Mouse (Mus musculus): ENCODE data around the gene Asphd1. TPM values are rescaled to one million over a fixed set of nuclear protein-coding genes. Genes with fewer than 3 reads are reported as not detected.
A peak's percentile ranks its signal among the peaks of the same experiment; 100 is the strongest.

Gene Asphd1
- polyA plus RNA-seq, 2 experiments, result 0.15 to 0.26 TPM

DNA sequence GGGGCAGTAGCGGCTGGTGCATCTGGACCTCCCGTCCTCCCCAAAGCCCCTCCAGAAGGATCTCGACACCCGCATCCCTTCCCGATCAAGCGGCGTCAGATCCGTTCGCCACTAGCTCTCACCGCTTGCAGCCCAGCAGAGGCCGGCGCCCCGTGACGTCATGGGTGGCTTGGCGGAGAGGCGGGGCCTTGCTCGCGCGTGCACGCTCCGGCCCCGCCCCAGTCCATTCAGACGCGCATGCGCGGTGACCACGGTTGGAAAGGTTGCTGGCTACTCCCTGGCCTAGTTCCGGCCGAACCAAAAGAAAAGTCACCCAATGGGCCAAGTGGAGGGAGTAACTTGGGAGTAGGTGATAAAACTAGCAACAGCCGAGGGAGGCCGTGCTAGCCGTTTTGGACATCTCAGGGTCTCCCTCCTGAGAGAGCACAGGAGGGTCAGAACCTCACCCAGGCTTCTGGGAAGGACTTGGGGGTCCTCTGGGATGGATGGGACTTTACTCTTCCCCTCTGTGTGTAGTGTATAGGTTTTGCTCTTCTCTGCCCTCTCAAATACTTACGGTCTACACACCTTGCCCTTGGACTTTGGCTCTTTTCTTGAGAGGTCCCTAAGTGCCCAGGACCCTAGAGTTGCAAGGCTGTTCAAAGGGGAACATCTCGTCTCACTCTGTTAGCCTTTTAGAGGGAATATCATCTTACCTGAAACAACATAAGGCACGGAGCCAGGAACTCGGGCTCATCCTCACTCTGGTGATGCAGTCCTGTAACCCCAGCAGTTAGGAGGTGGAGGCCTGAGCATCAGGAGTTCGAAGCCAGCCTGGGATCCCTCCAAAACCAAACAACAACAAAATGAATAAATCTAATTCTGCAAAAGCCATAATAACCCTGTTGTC is 51.0 kb downstream of the Asphd1 start:
- H3K27me3 ChIP-seq (ENCODE audit: control insufficient read depth, insufficient read depth, low read length), result no peaks in the 10 kb centered on the region
- peak overlapping the region; percentile 67 for H3K9ac ChIP-seq (ENCODE audit: low read depth, low read length, severe bottlenecking)
- peak; percentile 70; the same call in 1 of the 2 replicates for TF ChIP-seq POLR2A (IDR thresholded peaks at IDR 0.05; ENCODE audit: borderline replicate concordance, extremely low read depth, insufficient read depth, insufficient read length)
- peak overlapping the region; percentile 68 for H3K4me2 ChIP-seq (replicated peaks; ENCODE audit: low read depth, low read length, severe bottlenecking)
- peak; percentile 91 for DNase-seq (ENCODE audit: low spot score)
- H3K27ac ChIP-seq (replicated peaks; ENCODE audit: low read depth, low read length), result peak overlapping the region; percentile 45
- peak; percentile 97 for ATAC-seq (ENCODE audit: low FRiP score, low read depth)
- no peaks in the 10 kb centered on the region for H3K9me3 ChIP-seq (ENCODE audit: control insufficient read depth, low read length)
- no peaks in the 10 kb centered on the region for H3K36me3 ChIP-seq (ENCODE audit: control insufficient read depth, insufficient read depth, low read length)
- WGBS, result 13% methylated on average over 32 of the region's 37 CpGs
- H3K4me3 ChIP-seq (replicated peaks; ENCODE audit: low read length), result peak overlapping the region; percentile 57
- H3K4me1 ChIP-seq (ENCODE audit: control insufficient read depth, insufficient read depth, low read length), result peaks cover 11% of the 10 kb centered on the region

DNA sequence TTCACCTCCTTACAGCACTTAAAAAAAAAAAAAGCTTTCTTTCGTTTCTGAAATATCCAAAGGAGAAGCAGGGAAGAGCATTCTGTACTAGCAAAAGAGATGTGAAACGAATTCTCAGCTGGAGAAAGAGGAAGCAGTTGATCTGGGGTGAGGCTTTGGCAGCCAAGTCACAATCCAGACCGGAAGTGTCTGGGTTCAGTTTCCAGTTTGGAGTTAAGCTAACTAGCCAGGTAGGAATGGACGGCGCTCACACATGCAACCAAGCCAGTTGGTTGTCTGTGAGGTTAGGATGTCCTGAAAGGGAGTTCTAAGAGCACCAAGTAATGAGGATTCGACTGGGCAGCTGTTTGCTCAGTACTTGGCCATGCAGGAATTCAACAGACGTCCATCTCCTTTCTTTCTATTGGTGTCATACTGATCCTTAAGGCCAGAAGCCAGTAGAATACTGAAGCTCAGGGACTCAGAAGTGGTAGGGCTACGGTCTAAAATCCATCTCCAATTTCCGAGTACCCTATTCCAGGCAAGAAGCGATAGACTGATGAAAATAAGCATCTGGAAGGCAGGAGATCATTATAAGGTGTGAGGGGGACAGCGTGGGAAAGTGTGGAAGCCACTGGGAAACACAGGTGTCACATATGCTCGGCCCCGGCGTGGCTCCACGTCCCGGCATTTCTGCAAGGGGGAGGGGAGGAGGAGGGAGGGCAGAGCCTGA is 51.8 kb downstream of the Asphd1 start:
- H3K4me1 ChIP-seq (ENCODE audit: control insufficient read depth, insufficient read depth, low read length), result peaks cover 11% of the 10 kb centered on the region
- DNase-seq (ENCODE audit: low spot score) (no peak), ATAC-seq (ENCODE audit: low FRiP score, low read depth) (peak; percentile 76)
- H3K4me2 ChIP-seq (replicated peaks; ENCODE audit: low read depth, low read length, severe bottlenecking), result peak overlapping the region; percentile 68
- WGBS, result 22% methylated on average over 16 of the region's 16 CpGs
- no peaks in the 10 kb centered on the region for H3K27me3 ChIP-seq (ENCODE audit: control insufficient read depth, insufficient read depth, low read length)
- peak overlapping the region; percentile 67 for H3K9ac ChIP-seq (ENCODE audit: low read depth, low read length, severe bottlenecking)
- peak overlapping the region; percentile 57 for H3K4me3 ChIP-seq (replicated peaks; ENCODE audit: low read length)
- no peaks in the 10 kb centered on the region for H3K36me3 ChIP-seq (ENCODE audit: control insufficient read depth, insufficient read depth, low read length)
- no peak for TF ChIP-seq POLR2A (IDR thresholded peaks at IDR 0.05; ENCODE audit: borderline replicate concordance, extremely low read depth, insufficient read depth, insufficient read length)
- H3K9me3 ChIP-seq (ENCODE audit: control insufficient read depth, low read length), result no peaks in the 10 kb centered on the region
- peak overlapping the region; percentile 45 for H3K27ac ChIP-seq (replicated peaks; ENCODE audit: low read depth, low read length)

DNA sequence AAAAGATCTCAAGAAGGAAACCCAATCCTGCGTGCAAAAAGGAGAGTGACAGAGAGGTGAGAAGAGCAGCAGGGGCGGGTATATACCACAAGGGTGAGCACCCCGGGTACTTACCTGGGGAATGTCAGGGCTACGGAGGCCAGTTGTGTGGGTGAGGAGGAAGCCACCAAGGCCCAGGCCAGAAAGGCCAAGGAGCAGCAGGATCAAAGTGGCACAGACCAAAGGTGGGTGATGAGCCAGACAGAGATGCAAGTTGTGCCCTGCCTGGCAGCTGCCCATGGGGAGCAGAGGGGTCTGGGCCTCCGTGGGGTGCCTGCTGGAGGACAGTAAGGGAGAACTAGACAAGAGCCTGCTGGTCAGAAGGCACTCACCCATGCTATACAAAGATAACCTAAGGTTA is 52.5 kb downstream of the Asphd1 start:
- Histone ChIP-seq H3K9me3 (ENCODE audit: control insufficient read depth, low read length) (no peaks in the 10 kb centered on the region), H3K27me3 (ENCODE audit: control insufficient read depth, insufficient read depth, low read length) (no peaks in the 10 kb centered on the region), H3K27ac (replicated peaks; ENCODE audit: low read depth, low read length) (no peak overlapping the region), H3K4me2 (replicated peaks; ENCODE audit: low read depth, low read length, severe bottlenecking) (no peak overlapping the region), H3K9ac (ENCODE audit: low read depth, low read length, severe bottlenecking) (no peak overlapping the region), H3K4me1 (ENCODE audit: control insufficient read depth, insufficient read depth, low read length) (peaks cover 11% of the 10 kb centered on the region), H3K4me3 (replicated peaks; ENCODE audit: low read length) (no peak overlapping the region), H3K36me3 (ENCODE audit: control insufficient read depth, insufficient read depth, low read length) (no peaks in the 10 kb centered on the region)
- DNase-seq (ENCODE audit: low spot score) (no peak), ATAC-seq (ENCODE audit: low FRiP score, low read depth) (no peak)
- no peak for TF ChIP-seq POLR2A (IDR thresholded peaks at IDR 0.05; ENCODE audit: borderline replicate concordance, extremely low read depth, insufficient read depth, insufficient read length)
- 90% methylated on average over 5 of the region's 5 CpGs for WGBS

Other genes with a start within 250 kb of the Asphd1 start
- gene Coro1a, start 241.8 kb downstream of the Asphd1 start, polyA plus RNA-seq (2012; rRNA removed), result 33.4 and 45.7 TPM in 2 replicates
- 43.0 and 45.0 TPM in 2 replicates for gene Coro1a, start 241.8 kb downstream of the Asphd1 start, polyA plus RNA-seq (2014; fragmentation: Nextera tagmentation; extraction: Ambion mirVana)
- gene Mapk3, start 190.0 kb downstream of the Asphd1 start, polyA plus RNA-seq (2012; rRNA removed), result 134 and 151 TPM in 2 replicates
- 51.0 and 52.4 TPM in 2 replicates for gene Mapk3, start 190.0 kb downstream of the Asphd1 start, polyA plus RNA-seq (2014; fragmentation: Nextera tagmentation; extraction: Ambion mirVana)
- 13.6 and 15.0 TPM in 2 replicates for gene Gdpd3, start 183.2 kb downstream of the Asphd1 start, polyA plus RNA-seq (2012; rRNA removed)
- gene Gdpd3, start 183.2 kb downstream of the Asphd1 start, polyA plus RNA-seq (2014; fragmentation: Nextera tagmentation; extraction: Ambion mirVana), result 3.2 and 4.3 TPM in 2 replicates
- 144 and 202 TPM in 2 replicates for gene Ypel3, start 172.6 kb downstream of the Asphd1 start, polyA plus RNA-seq (2012; rRNA removed)
- gene Ypel3, start 172.6 kb downstream of the Asphd1 start, polyA plus RNA-seq (2014; fragmentation: Nextera tagmentation; extraction: Ambion mirVana), result 131 and 151 TPM in 2 replicates
- 2.0 and 2.7 TPM in 2 replicates for gene Tbx6, start 168.1 kb downstream of the Asphd1 start, polyA plus RNA-seq (2012; rRNA removed)
- gene Tbx6, start 168.1 kb downstream of the Asphd1 start, polyA plus RNA-seq (2014; fragmentation: Nextera tagmentation; extraction: Ambion mirVana), result 0.29 and 0.41 TPM in 2 replicates
- 238 and 252 TPM in 2 replicates for gene Ppp4c, start 157.1 kb downstream of the Asphd1 start, polyA plus RNA-seq (2012; rRNA removed)
- 268 and 269 TPM in 2 replicates for gene Ppp4c, start 157.1 kb downstream of the Asphd1 start, polyA plus RNA-seq (2014; fragmentation: Nextera tagmentation; extraction: Ambion mirVana)
- gene Fam57b, start 151.9 kb downstream of the Asphd1 start, polyA plus RNA-seq (2012; rRNA removed), result 1.6 and 2.0 TPM in 2 replicates
- gene Fam57b, start 151.9 kb downstream of the Asphd1 start, polyA plus RNA-seq (2014; fragmentation: Nextera tagmentation; extraction: Ambion mirVana), result 0.21 and 0.44 TPM in 2 replicates
- gene 4930451I11Rik, start 117.9 kb downstream of the Asphd1 start, polyA plus RNA-seq (2012; rRNA removed), result not detected in 2 replicates
- not detected in 2 replicates for gene 4930451I11Rik, start 117.9 kb downstream of the Asphd1 start, polyA plus RNA-seq (2014; fragmentation: Nextera tagmentation; extraction: Ambion mirVana)
- gene Doc2a, start 102.2 kb downstream of the Asphd1 start, polyA plus RNA-seq (2012; rRNA removed), result 1.3 and 2.8 TPM in 2 replicates
- 0.76 and 0.92 TPM in 2 replicates for gene Doc2a, start 102.2 kb downstream of the Asphd1 start, polyA plus RNA-seq (2014; fragmentation: Nextera tagmentation; extraction: Ambion mirVana)
- gene Hirip3, start 87.6 kb downstream of the Asphd1 start, polyA plus RNA-seq (2012; rRNA removed), result 55.1 and 120 TPM in 2 replicates
- 15.2 and 16.1 TPM in 2 replicates for gene Hirip3, start 87.6 kb downstream of the Asphd1 start, polyA plus RNA-seq (2014; fragmentation: Nextera tagmentation; extraction: Ambion mirVana)
- gene Ino80e, start 87.2 kb downstream of the Asphd1 start, polyA plus RNA-seq (2012; rRNA removed), result 84.3 and 89.8 TPM in 2 replicates
- gene Ino80e, start 87.2 kb downstream of the Asphd1 start, polyA plus RNA-seq (2014; fragmentation: Nextera tagmentation; extraction: Ambion mirVana), result 86.7 TPM in 2 replicates
- 106 and 121 TPM in 2 replicates for gene Taok2, start 64.9 kb downstream of the Asphd1 start, polyA plus RNA-seq (2012; rRNA removed)
- 28.5 and 37.1 TPM in 2 replicates for gene Taok2, start 64.9 kb downstream of the Asphd1 start, polyA plus RNA-seq (2014; fragmentation: Nextera tagmentation; extraction: Ambion mirVana)
- 33.2 and 41.6 TPM in 2 replicates for gene Tmem219, start 26.7 kb downstream of the Asphd1 start, polyA plus RNA-seq (2012; rRNA removed)
- gene Tmem219, start 26.7 kb downstream of the Asphd1 start, polyA plus RNA-seq (2014; fragmentation: Nextera tagmentation; extraction: Ambion mirVana), result 31.0 and 33.8 TPM in 2 replicates
- gene Kctd13, start 20.7 kb downstream of the Asphd1 start, polyA plus RNA-seq (2012; rRNA removed), result 21.4 and 24.4 TPM in 2 replicates
- 14.2 and 16.6 TPM in 2 replicates for gene Kctd13, start 20.7 kb downstream of the Asphd1 start, polyA plus RNA-seq (2014; fragmentation: Nextera tagmentation; extraction: Ambion mirVana)
- 2.5 and 3.2 TPM in 2 replicates for gene Sez6l2, start 981 bp upstream of the Asphd1 start, polyA plus RNA-seq (2012; rRNA removed)
- gene Sez6l2, start 981 bp upstream of the Asphd1 start, polyA plus RNA-seq (2014; fragmentation: Nextera tagmentation; extraction: Ambion mirVana), result 0.90 and 1.6 TPM in 2 replicates
- 123 and 172 TPM in 2 replicates for gene Cdipt, start 26.3 kb upstream of the Asphd1 start, polyA plus RNA-seq (2012; rRNA removed)
- gene Cdipt, start 26.3 kb upstream of the Asphd1 start, polyA plus RNA-seq (2014; fragmentation: Nextera tagmentation; extraction: Ambion mirVana), result 84.8 and 94.0 TPM in 2 replicates
- 1.5 and 1.9 TPM in 2 replicates for gene Cdiptos, start 26.5 kb upstream of the Asphd1 start, polyA plus RNA-seq (2012; rRNA removed)
- gene Cdiptos, start 26.5 kb upstream of the Asphd1 start, polyA plus RNA-seq (2014; fragmentation: Nextera tagmentation; extraction: Ambion mirVana), result 0.83 and 1.2 TPM in 2 replicates
- 7.9 and 8.0 TPM in 2 replicates for gene Mvp, start 65.0 kb upstream of the Asphd1 start, polyA plus RNA-seq (2012; rRNA removed)
- 7.3 and 7.9 TPM in 2 replicates for gene Mvp, start 65.0 kb upstream of the Asphd1 start, polyA plus RNA-seq (2014; fragmentation: Nextera tagmentation; extraction: Ambion mirVana)
- gene Pagr1b, start 66.9 kb upstream of the Asphd1 start, polyA plus RNA-seq (2012; rRNA removed), result 3.2 and 4.3 TPM in 2 replicates
- gene Pagr1b, start 66.9 kb upstream of the Asphd1 start, polyA plus RNA-seq (2014; fragmentation: Nextera tagmentation; extraction: Ambion mirVana), result 0.61 TPM in 1 of 2 replicates, not detected in the other
- gene Pagr1a, start 67.8 kb upstream of the Asphd1 start, polyA plus RNA-seq (2012; rRNA removed), result 27.0 and 31.9 TPM in 2 replicates
- gene Pagr1a, start 67.8 kb upstream of the Asphd1 start, polyA plus RNA-seq (2014; fragmentation: Nextera tagmentation; extraction: Ambion mirVana), result 47.6 and 63.6 TPM in 2 replicates
- gene Gm42742, start 71.5 kb upstream of the Asphd1 start, polyA plus RNA-seq (2012; rRNA removed), result 111 and 143 TPM in 2 replicates
- 26.8 and 37.7 TPM in 2 replicates for gene Gm42742, start 71.5 kb upstream of the Asphd1 start, polyA plus RNA-seq (2014; fragmentation: Nextera tagmentation; extraction: Ambion mirVana)
- gene Prrt2, start 71.6 kb upstream of the Asphd1 start, polyA plus RNA-seq (2012; rRNA removed), result 74.6 and 130 TPM in 2 replicates
- gene Prrt2, start 71.6 kb upstream of the Asphd1 start, polyA plus RNA-seq (2014; fragmentation: Nextera tagmentation; extraction: Ambion mirVana), result 21.2 and 21.3 TPM in 2 replicates
- gene Maz, start 77.5 kb upstream of the Asphd1 start, polyA plus RNA-seq (2012; rRNA removed), result 298 and 365 TPM in 2 replicates
- gene Maz, start 77.5 kb upstream of the Asphd1 start, polyA plus RNA-seq (2014; fragmentation: Nextera tagmentation; extraction: Ambion mirVana), result 66.7 and 81.4 TPM in 2 replicates
- 57.4 and 68.4 TPM in 2 replicates for gene Kif22, start 92.9 kb upstream of the Asphd1 start, polyA plus RNA-seq (2012; rRNA removed)
- 87.2 and 92.8 TPM in 2 replicates for gene Kif22, start 92.9 kb upstream of the Asphd1 start, polyA plus RNA-seq (2014; fragmentation: Nextera tagmentation; extraction: Ambion mirVana)
- 0.45 TPM in 1 of 2 replicates, not detected in the other for gene Zg16, start 137.7 kb upstream of the Asphd1 start, polyA plus RNA-seq (2012; rRNA removed)
- not detected in 2 replicates for gene Zg16, start 137.7 kb upstream of the Asphd1 start, polyA plus RNA-seq (2014; fragmentation: Nextera tagmentation; extraction: Ambion mirVana)
- gene AI467606, start 141.8 kb upstream of the Asphd1 start, polyA plus RNA-seq (2012; rRNA removed), result 5.6 and 7.1 TPM in 2 replicates
- gene AI467606, start 141.8 kb upstream of the Asphd1 start, polyA plus RNA-seq (2014; fragmentation: Nextera tagmentation; extraction: Ambion mirVana), result 4.9 and 5.3 TPM in 2 replicates
- 6.0 and 6.5 TPM in 2 replicates for gene Qprt, start 172.6 kb upstream of the Asphd1 start, polyA plus RNA-seq (2012; rRNA removed)
- gene Qprt, start 172.6 kb upstream of the Asphd1 start, polyA plus RNA-seq (2014; fragmentation: Nextera tagmentation; extraction: Ambion mirVana), result 3.9 and 4.3 TPM in 2 replicates
- gene Spn, start 188.2 kb upstream of the Asphd1 start, polyA plus RNA-seq (2012; rRNA removed), result 0.73 and 0.87 TPM in 2 replicates
- gene Spn, start 188.2 kb upstream of the Asphd1 start, polyA plus RNA-seq (2014; fragmentation: Nextera tagmentation; extraction: Ambion mirVana), result 0.37 and 0.44 TPM in 2 replicates
- gene Cd2bp2, start 246.5 kb upstream of the Asphd1 start, polyA plus RNA-seq (2012; rRNA removed), result 84.2 and 110 TPM in 2 replicates
- gene Cd2bp2, start 246.5 kb upstream of the Asphd1 start, polyA plus RNA-seq (2014; fragmentation: Nextera tagmentation; extraction: Ambion mirVana), result 54.2 and 61.0 TPM in 2 replicates